Mouse (Mus musculus) E14TG2a.4 (cell line): ENCODE data around the gene Lamp1.

Experiments used
- CTCF ChIP-seq: conservative IDR thresholded peaks from 2 replicates; pipeline ENCODE4 v1.5.1; 2014; ENCODE audit warnings: low read length
- NANOG ChIP-seq: IDR thresholded peaks from 2 replicates; pipeline ENCODE4 v1.6.1; 2014; ENCODE audit warnings: borderline replicate concordance, low read length, mixed read lengths
- POU5F1 ChIP-seq: IDR thresholded peaks from 2 replicates; pipeline ENCODE4 v1.6.1; 2014; ENCODE audit warnings: low read length, borderline replicate concordance

DNA sequence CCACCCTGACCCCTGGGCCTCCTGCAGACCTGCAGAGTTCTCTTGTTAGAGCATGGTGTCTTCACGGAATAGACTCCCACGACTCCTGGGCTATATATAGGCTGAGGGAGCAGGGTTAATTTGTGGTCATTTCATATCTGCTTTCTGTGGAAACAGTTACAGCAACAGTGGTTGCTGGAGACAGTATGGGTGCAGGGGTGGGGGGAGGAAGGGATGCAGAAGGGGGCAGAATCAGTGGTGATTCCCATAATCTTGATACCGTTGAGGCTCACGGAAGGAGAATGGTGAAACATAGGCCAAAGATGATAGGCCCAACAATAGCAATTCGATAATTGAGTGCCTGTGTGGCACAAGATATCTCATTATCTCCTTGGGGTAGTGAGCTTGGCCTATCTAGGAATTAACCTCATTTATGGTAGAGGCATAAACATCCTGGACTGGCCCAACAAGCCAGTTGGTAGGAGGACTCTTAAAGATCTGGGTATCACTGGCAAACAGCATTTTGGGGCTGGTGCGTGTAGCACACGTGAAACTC, 36.0 kb upstream of the Lamp1 start:
- TF ChIP-seq CTCF = no peak
- no peak for TF ChIP-seq NANOG
- TF ChIP-seq POU5F1 = no peak
